In genomic region chr1:150537410-150538128, GRCm38 (mm10) we compare ENCODE assay signal across 22 mouse cellular contexts.
DNase-seq lines count a peak whose midpoint lies in the region; ATAC-seq lines count a peak whose summit lies in the region.
"Had no signal": no experiment of that assay in that cellular context is flagged by ENCODE, and none has a peak within 500 bp of the region (broad histone marks: within the 10 kb centered on the region; RNA-seq: fewer than 3 reads in every experiment).

No protein-coding gene starts in this region.

- DNase-seq in forebrain, embryonic 10.5 days (ENCODE audit: extremely low spot score, low spot score) = no peak
- peak; percentile 30 for DNase-seq in embryo, embryonic 10 days (ENCODE audit: low spot score)
- peak; percentile 73 for DNase-seq in embryonic facial prominence, embryonic 14.5 days (ENCODE audit: low spot score)
- DNase-seq in limb, embryonic 11.5 days (ENCODE audit: low spot score) = peak; percentile 41
- no peak for DNase-seq in ovary, postnatal 14 days (ENCODE audit: low spot score)
- DNase-seq in heart, adult 11 months = no peak
- DNase-seq: adrenal gland, adult 2 months; cerebellum, postnatal 10 days; kidney, adult 18-20 months; kidney, postnatal 14 days; right cerebral cortex, postnatal 25 days; thymus, postnatal 14 days had no signal

- no peak overlapping the region for H3K9ac ChIP-seq in forebrain, embryonic 12.5 days
- H3K9ac ChIP-seq in embryonic facial prominence, embryonic 14.5 days (ENCODE audit: low read depth, low read length) = no peak overlapping the region
- H3K9ac ChIP-seq in limb, embryonic 11.5 days (ENCODE audit: low read length) = no peak overlapping the region
- H3K9ac ChIP-seq: heart, embryonic 13.5 days; liver, embryonic 14.5 days; neural tube, embryonic 13.5 days had no signal

- peak overlapping the region; percentile 77 for H3K27ac ChIP-seq in forebrain, embryonic 10.5 days
- no peak overlapping the region for H3K27ac ChIP-seq in forebrain, embryonic 12.5 days
- H3K27ac ChIP-seq in embryonic facial prominence, embryonic 14.5 days (replicated peaks; ENCODE audit: low read depth, low read length) = peak overlapping the region; percentile 52; the same call in 1 of the 2 replicates
- peak overlapping the region; percentile 68 for H3K27ac ChIP-seq in limb, embryonic 11.5 days (replicated peaks; ENCODE audit: low read depth, low read length)
- H3K27ac ChIP-seq: hindbrain, postnatal 0 days; liver, embryonic 14.5 days; midbrain, embryonic 10.5 days; neural tube, embryonic 13.5 days; stomach, postnatal 0 days had no signal

- ATAC-seq in forebrain, embryonic 12.5 days (ENCODE audit: low FRiP score) = no peak
- peak; percentile 62 for ATAC-seq in embryonic facial prominence, embryonic 14.5 days (ENCODE audit: low read depth)
- ATAC-seq in limb, embryonic 11.5 days (ENCODE audit: insufficient number of reproducible peaks, low FRiP score, low TSS enrichment, low read depth) = peak; percentile 55
- no peak for ATAC-seq in megakaryocyte, adult 5-6 weeks (ENCODE audit: poor library complexity, severe bottlenecking)
- ATAC-seq: hindbrain, postnatal 0 days had no signal

- 74% methylated on average over 6 of the region's 6 CpGs for WGBS in forebrain, embryonic 10.5 days
- 72% methylated on average over 6 of the region's 6 CpGs for WGBS in forebrain, embryonic 12.5 days
- WGBS in embryonic facial prominence, embryonic 14.5 days = 41% methylated on average over 6 of the region's 6 CpGs
- 38% methylated on average over 6 of the region's 6 CpGs for WGBS in limb, embryonic 11.5 days

- H3K27me3 ChIP-seq in forebrain, embryonic 10.5 days (ENCODE audit: poor library complexity, severe bottlenecking) = peaks cover 8% of the 10 kb centered on the region; the same call in 1 of the 2 replicates
- H3K27me3 ChIP-seq in forebrain, embryonic 12.5 days = no peaks in the 10 kb centered on the region
- H3K27me3 ChIP-seq in embryonic facial prominence, embryonic 14.5 days (replicated peaks; ENCODE audit: control insufficient read depth, insufficient read depth, low read length) = no peaks in the 10 kb centered on the region
- H3K27me3 ChIP-seq in limb, embryonic 11.5 days (ENCODE audit: control insufficient read depth, insufficient read depth, low read length) = no peaks in the 10 kb centered on the region
- H3K27me3 ChIP-seq: CH12.LX; heart, embryonic 13.5 days had no signal

- H3K4me2 ChIP-seq in forebrain, embryonic 12.5 days = no peak overlapping the region
- H3K4me2 ChIP-seq in embryonic facial prominence, embryonic 14.5 days (ENCODE audit: low read depth, low read length) = no peak overlapping the region
- H3K4me2 ChIP-seq in limb, embryonic 11.5 days (ENCODE audit: low read depth, severe bottlenecking) = no peak overlapping the region
- H3K4me2 ChIP-seq: heart, embryonic 13.5 days; neural tube, embryonic 13.5 days had no signal

- H3K4me1 ChIP-seq in forebrain, embryonic 10.5 days = peaks cover 20% of the 10 kb centered on the region
- peaks cover 11% of the 10 kb centered on the region for H3K4me1 ChIP-seq in forebrain, embryonic 12.5 days
- peaks cover 25% of the 10 kb centered on the region for H3K4me1 ChIP-seq in embryonic facial prominence, embryonic 14.5 days (ENCODE audit: control insufficient read depth, insufficient read depth, low read length)
- H3K4me1 ChIP-seq in limb, embryonic 11.5 days (ENCODE audit: control insufficient read depth, insufficient read depth, low read length) = peaks cover 18% of the 10 kb centered on the region; the same call in 1 of the 2 replicates

- H3K36me3 ChIP-seq in forebrain, embryonic 10.5 days (replicated peaks) = no peaks in the 10 kb centered on the region
- no peaks in the 10 kb centered on the region for H3K36me3 ChIP-seq in forebrain, embryonic 12.5 days (replicated peaks)
- no peaks in the 10 kb centered on the region for H3K36me3 ChIP-seq in embryonic facial prominence, embryonic 14.5 days (ENCODE audit: control insufficient read depth, insufficient read depth, low read length)
- H3K36me3 ChIP-seq in limb, embryonic 11.5 days (ENCODE audit: control insufficient read depth, insufficient read depth, low read length) = no peaks in the 10 kb centered on the region
- H3K36me3 ChIP-seq: heart, embryonic 13.5 days; midbrain, embryonic 10.5 days; neural tube, embryonic 13.5 days had no signal

- no peak overlapping the region for H3K4me3 ChIP-seq in forebrain, embryonic 10.5 days
- no peak overlapping the region for H3K4me3 ChIP-seq in forebrain, embryonic 12.5 days (replicated peaks)
- H3K4me3 ChIP-seq in embryonic facial prominence, embryonic 14.5 days (ENCODE audit: low read depth, low read length) = no peak overlapping the region
- no peak overlapping the region for H3K4me3 ChIP-seq in limb, embryonic 11.5 days (ENCODE audit: low read depth, low read length)
- H3K4me3 ChIP-seq: erythroblast, embryonic 14.5 days; heart, embryonic 13.5 days; midbrain, embryonic 10.5 days; neural tube, embryonic 13.5 days had no signal

- 0 out of 2 replicates have a peak, but pooled peaks cover 3% of the 10 kb centered on the region for H3K9me3 ChIP-seq in forebrain, embryonic 10.5 days
- H3K9me3 ChIP-seq in forebrain, embryonic 12.5 days = no peaks in the 10 kb centered on the region
- no peaks in the 10 kb centered on the region for H3K9me3 ChIP-seq in embryonic facial prominence, embryonic 14.5 days (ENCODE audit: control insufficient read depth, low read length)
- H3K9me3 ChIP-seq in limb, embryonic 11.5 days (ENCODE audit: control insufficient read depth, low read length) = no peaks in the 10 kb centered on the region
- H3K9me3 ChIP-seq: heart, embryonic 13.5 days; midbrain, embryonic 10.5 days; neural tube, embryonic 13.5 days had no signal

Comparison
In these comparisons a context has a peak if more than half of its experiments do, and no peak if none do; other contexts are left out.
1. DNase-seq: peak in embryo, embryonic 10 days (single experiment), embryonic facial prominence, embryonic 14.5 days (single experiment) and limb, embryonic 11.5 days (single experiment); none in forebrain, embryonic 10.5 days (single experiment), ovary, postnatal 14 days (single experiment) and heart, adult 11 months (single experiment).
2. ATAC-seq: peak in embryonic facial prominence, embryonic 14.5 days (single experiment) and limb, embryonic 11.5 days (single experiment); none in forebrain, embryonic 12.5 days (single experiment) and megakaryocyte, adult 5-6 weeks (single experiment).